Mouse (Mus musculus) ovary, postnatal 14 days (tissue): ENCODE measurements around the gene Emx1.

Source experiments
- DNase-seq: peaks from one replicate; pipeline ENCODE4 v3.0.0; 2022; ENCODE audit warnings: low spot score

The Emx1 gene

GRCm38 (mm10) chr6:85230762-85231161, 43.5 kb downstream of the Emx1 start:
- no peak for DNase-seq

- DNase-seq, result no peak
These were observed 44.2 kb downstream of the Emx1 start for GRCm38 (mm10) chr6:85231469-85231868.

- DNase-seq, result no peak
These were observed 44.8 kb downstream of the Emx1 start for GRCm38 (mm10) chr6:85232045-85232444.

GRCm38 (mm10) chr6:85232836-85233623, 45.8 kb downstream of the Emx1 start:
- no peak for DNase-seq

- no peak for DNase-seq
These were observed 47.6 kb downstream of the Emx1 start for GRCm38 (mm10) chr6:85234796-85235195.

GRCm38 (mm10) chr6:85237001-85237400, 49.8 kb downstream of the Emx1 start:
- DNase-seq, result no peak

- DNase-seq, result no peak
These were observed 50.5 kb downstream of the Emx1 start for GRCm38 (mm10) chr6:85237595-85238337.

GRCm38 (mm10) chr6:85239044-85239489, 51.8 kb downstream of the Emx1 start:
- peak; percentile 71 for DNase-seq

GRCm38 (mm10) chr6:85249821-85250220, 62.6 kb downstream of the Emx1 start:
- no peak for DNase-seq

GRCm38 (mm10) chr6:85250811-85251241, 63.6 kb downstream of the Emx1 start:
- DNase-seq, result no peak

GRCm38 (mm10) chr6:85252251-85253058, 65.2 kb downstream of the Emx1 start:
- no peak for DNase-seq

GRCm38 (mm10) chr6:85253275-85253674, 66.0 kb downstream of the Emx1 start:
- no peak for DNase-seq
